Mouse (Mus musculus): Measurements from ENCODE around the gene 1810049J17Rik.

DNA sequence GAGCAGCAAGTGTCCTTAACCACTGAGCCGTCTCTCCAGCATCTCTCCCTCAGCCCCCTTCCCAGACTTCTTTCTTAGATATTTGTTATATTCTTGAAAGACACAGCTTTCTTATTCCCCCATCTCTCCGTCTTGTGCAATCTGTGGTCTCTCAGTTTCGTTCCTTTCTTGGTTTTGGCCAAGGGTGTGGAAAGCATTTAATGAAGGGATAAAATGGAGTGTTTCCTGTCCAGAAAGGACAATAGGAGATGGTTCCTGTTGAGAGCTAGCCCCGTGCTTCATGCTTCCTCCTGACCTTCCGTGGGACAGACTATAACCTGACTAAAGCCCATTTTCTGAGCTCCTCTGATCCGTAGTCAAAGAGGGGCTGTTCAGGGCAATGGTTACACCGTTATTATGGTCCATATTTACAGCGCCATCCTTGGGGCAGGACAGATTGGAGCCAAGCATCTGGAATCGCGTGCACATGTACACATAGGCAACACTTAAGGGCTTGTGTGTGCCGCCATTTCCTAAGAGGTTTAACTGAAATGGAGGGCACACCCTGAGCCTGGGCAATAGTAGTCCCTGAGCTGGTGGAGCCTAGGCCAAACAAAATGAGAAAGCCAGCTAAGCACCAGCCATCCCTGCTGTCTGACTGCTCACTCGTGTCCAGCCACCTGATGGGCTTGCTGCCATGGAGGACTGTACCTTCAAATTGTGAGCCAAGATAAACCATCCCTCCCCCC lies 48.2 kb downstream of the 1810049J17Rik start:
- TF ChIP-seq POLR2A (IDR thresholded peaks at IDR 0.05; ENCODE audit: borderline replicate concordance, control insufficient read depth, low read depth, low read length) (no peak), CTCF (IDR thresholded peaks at IDR 0.05; ENCODE audit: control insufficient read depth, insufficient read depth, low read length) (no peak)

Data from bone marrow, adult 2 months (tissue).